Mouse (Mus musculus): ENCODE results near the gene Akap17b. TPM values are rescaled to one million over a fixed set of nuclear protein-coding genes. Genes with fewer than 3 reads are reported as not detected.
A peak's percentile ranks its signal among the peaks of the same experiment; 100 is the strongest.

Gene Akap17b
- polyA plus RNA-seq, 1 experiment from 2014 or later = 5.8 TPM

DNA sequence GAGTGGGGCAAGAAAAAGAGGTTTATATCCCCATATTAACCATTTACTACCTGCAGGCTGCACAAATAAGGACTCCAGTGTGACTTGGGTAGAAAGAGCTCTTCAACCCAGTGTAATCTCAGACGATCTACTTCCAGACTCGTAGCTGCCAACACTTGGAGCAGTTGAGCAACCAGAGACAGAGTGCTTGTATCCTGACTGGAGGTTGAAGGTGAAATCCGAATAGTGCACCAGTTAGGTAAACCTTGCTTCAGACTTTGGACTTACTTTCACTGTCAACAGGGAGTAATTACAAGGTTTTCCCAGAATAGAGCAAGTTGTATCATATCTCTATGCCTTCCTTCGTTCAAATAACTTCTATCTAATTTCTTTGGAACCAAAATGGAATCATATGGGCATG is 53.7 kb downstream of the Akap17b start:
- no peak for ATAC-seq
- H3K27ac ChIP-seq (ENCODE audit: low read depth, low read length) = no peak overlapping the region
- H3K27me3 ChIP-seq (replicated peaks; ENCODE audit: control insufficient read depth, insufficient read depth, low read length) = no peaks in the 10 kb centered on the region
- 83% methylated on average over 4 of the region's 4 CpGs for WGBS
- H3K36me3 ChIP-seq (ENCODE audit: control insufficient read depth, insufficient read depth, low read length) = no peaks in the 10 kb centered on the region
- no peak overlapping the region for H3K9ac ChIP-seq (ENCODE audit: low read depth, low read length)
- H3K4me2 ChIP-seq (ENCODE audit: low read length) = no peak overlapping the region
- H3K9me3 ChIP-seq (ENCODE audit: control insufficient read depth, low read length) = no peaks in the 10 kb centered on the region
- H3K4me3 ChIP-seq (ENCODE audit: low read length) = no peak overlapping the region
- H3K4me1 ChIP-seq (ENCODE audit: control insufficient read depth, insufficient read depth, low read depth, low read length) = 0 out of 2 replicates have a peak, but pooled peaks cover 4% of the 10 kb centered on the region

DNA sequence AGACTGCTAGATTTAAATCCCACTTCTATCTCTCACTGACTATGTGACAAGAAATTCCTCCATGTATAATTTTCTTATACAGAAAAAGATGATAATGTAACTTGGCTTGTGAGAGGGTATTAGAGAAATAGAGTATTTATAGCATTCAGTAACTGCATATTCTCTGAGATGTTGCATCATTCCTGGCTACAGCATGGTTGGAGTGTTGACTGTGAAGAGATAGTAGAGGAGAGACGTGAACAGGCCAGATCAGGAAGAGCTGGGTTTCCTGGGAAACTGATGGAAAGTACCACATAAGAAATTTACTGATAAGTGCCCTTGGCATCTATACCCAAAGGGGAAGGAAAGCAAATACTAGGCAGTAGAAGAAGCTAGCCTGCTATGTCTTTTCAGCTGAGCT is 54.1 kb downstream of the Akap17b start:
- H3K4me3 ChIP-seq (ENCODE audit: low read length) = no peak overlapping the region
- no peak overlapping the region for H3K27ac ChIP-seq (ENCODE audit: low read depth, low read length)
- H3K4me2 ChIP-seq (ENCODE audit: low read length) = no peak overlapping the region
- H3K9me3 ChIP-seq (ENCODE audit: control insufficient read depth, low read length) = no peaks in the 10 kb centered on the region
- WGBS = 70% methylated on average over 1 of the region's 1 CpGs
- no peak overlapping the region for H3K9ac ChIP-seq (ENCODE audit: low read depth, low read length)
- no peak for ATAC-seq
- no peaks in the 10 kb centered on the region for H3K36me3 ChIP-seq (ENCODE audit: control insufficient read depth, insufficient read depth, low read length)
- H3K4me1 ChIP-seq (ENCODE audit: control insufficient read depth, insufficient read depth, low read depth, low read length) = 0 out of 2 replicates have a peak, but pooled peaks cover 4% of the 10 kb centered on the region
- H3K27me3 ChIP-seq (replicated peaks; ENCODE audit: control insufficient read depth, insufficient read depth, low read length) = no peaks in the 10 kb centered on the region

DNA sequence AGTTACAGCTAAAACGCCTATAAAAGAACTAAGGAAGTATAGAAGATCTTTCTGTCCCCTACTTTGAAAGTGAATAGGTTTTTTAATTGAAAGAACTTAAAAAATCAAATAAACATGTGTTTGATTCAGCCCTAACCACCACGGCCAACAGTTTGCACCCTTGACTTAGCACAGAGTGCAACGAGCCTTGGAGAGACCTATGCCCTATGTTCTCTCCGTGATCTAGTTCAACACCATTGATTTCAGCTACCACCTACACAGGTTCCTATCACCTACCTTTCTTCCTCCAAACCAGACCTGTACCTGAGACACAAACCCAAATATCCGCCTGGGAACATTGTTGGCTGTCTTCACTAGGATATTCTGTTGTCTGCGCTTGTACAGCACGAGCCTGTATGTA is 54.9 kb downstream of the Akap17b start:
- WGBS = 86% methylated on average over 7 of the region's 7 CpGs
- 0 out of 2 replicates have a peak, but pooled peaks cover 4% of the 10 kb centered on the region for H3K4me1 ChIP-seq (ENCODE audit: control insufficient read depth, insufficient read depth, low read depth, low read length)
- no peak overlapping the region for H3K4me3 ChIP-seq (ENCODE audit: low read length)
- H3K27me3 ChIP-seq (replicated peaks; ENCODE audit: control insufficient read depth, insufficient read depth, low read length) = no peaks in the 10 kb centered on the region
- H3K9me3 ChIP-seq (ENCODE audit: control insufficient read depth, low read length) = no peaks in the 10 kb centered on the region
- no peak overlapping the region for H3K4me2 ChIP-seq (ENCODE audit: low read length)
- H3K27ac ChIP-seq (ENCODE audit: low read depth, low read length) = no peak overlapping the region
- no peaks in the 10 kb centered on the region for H3K36me3 ChIP-seq (ENCODE audit: control insufficient read depth, insufficient read depth, low read length)
- no peak for ATAC-seq
- H3K9ac ChIP-seq (ENCODE audit: low read depth, low read length) = no peak overlapping the region

DNA sequence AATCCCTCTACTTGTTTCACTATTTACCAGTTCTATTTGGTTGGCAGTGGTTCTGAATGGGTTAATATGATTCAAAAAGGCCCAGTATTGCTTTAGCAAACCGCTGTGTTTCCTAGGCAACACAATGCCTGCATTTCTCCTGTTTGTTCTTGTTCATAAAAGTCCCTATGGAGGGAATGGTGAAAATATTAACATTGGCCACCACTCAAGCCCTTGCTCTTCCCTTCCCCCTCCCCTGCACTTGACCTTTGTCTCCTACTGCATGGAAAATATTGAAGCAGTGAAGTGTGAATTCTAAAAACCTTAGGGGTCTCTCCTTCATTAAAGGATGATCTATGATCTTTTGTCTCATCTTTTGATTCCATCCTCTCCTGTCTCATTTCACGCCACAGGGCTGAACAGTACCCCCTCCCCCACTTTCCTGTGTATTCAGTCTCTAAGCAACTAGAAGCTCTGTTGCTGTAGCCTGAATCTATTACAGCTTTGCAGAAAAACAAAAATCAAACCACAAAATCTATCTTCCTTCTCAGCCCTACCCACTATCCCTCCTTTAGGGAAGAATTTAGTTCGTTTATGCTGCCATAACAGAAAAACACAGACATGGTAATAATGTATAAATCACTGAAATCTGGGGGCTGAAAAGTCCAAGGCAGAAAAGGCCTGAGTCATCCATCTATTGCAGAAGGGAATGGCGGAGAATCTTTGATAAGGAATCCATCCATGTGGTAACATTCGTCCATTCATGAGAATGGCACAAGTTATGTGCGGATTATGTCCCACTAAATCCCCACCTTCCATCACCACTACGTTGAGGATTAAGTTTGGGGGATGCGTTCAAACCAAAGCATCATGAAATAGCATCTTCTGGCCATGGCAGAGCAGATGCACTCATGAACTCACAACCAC is 57.6 kb downstream of the Akap17b start:
- Histone ChIP-seq H3K36me3 (ENCODE audit: control insufficient read depth, insufficient read depth, low read length) (no peaks in the 10 kb centered on the region), H3K4me1 (ENCODE audit: control insufficient read depth, insufficient read depth, low read depth, low read length) (0 out of 2 replicates have a peak, but pooled peaks cover 4% of the 10 kb centered on the region), H3K9me3 (ENCODE audit: control insufficient read depth, low read length) (no peaks in the 10 kb centered on the region), H3K27ac (ENCODE audit: low read depth, low read length) (peak overlapping the region; percentile 76), H3K4me3 (ENCODE audit: low read length) (no peak overlapping the region), H3K4me2 (ENCODE audit: low read length) (peak overlapping the region; percentile 23; the same call in 1 of the 2 replicates), H3K9ac (ENCODE audit: low read depth, low read length) (no peak overlapping the region), H3K27me3 (replicated peaks; ENCODE audit: control insufficient read depth, insufficient read depth, low read length) (no peaks in the 10 kb centered on the region)
- peak; percentile 96 for ATAC-seq
- WGBS = 46% methylated on average over 8 of the region's 8 CpGs

DNA sequence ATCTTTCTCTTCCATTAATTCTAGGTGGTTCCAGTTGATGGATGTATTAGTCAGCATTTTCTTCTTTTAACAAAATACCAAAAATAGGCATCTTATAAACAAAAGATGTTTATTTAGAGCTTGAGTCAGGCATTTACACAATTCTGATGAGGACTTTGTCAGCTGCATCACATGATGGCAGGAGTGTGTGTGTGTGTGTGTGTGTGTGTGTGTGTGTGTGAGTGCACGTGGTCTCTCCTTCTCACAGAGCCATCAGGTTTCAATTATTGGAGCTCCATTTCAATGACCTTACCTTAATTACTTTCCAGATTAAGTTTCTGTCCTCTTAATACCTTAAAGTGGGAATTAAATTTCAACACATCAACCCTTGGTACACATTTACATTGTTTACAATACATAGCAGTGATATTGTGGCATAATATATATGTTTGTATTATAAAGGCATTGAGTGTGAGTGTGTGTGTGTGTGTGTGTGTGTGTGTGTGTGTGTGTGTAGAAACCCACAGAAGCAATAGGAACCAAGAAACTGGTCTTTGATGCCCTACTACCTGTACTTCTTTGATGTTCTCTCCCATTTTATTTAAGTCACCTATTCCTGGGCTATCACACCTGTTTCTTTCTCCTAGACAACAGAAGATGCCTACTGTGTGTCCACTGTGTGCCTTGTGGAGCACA is 58.4 kb downstream of the Akap17b start:
- no peak overlapping the region for H3K4me3 ChIP-seq (ENCODE audit: low read length)
- no peaks in the 10 kb centered on the region for H3K9me3 ChIP-seq (ENCODE audit: control insufficient read depth, low read length)
- no peaks in the 10 kb centered on the region for H3K36me3 ChIP-seq (ENCODE audit: control insufficient read depth, insufficient read depth, low read length)
- no peaks in the 10 kb centered on the region for H3K27me3 ChIP-seq (replicated peaks; ENCODE audit: control insufficient read depth, insufficient read depth, low read length)
- WGBS = 23% methylated on average over 1 of the region's 1 CpGs
- peak overlapping the region; percentile 76; the same call in 1 of the 2 replicates for H3K27ac ChIP-seq (ENCODE audit: low read depth, low read length)
- H3K4me1 ChIP-seq (ENCODE audit: control insufficient read depth, insufficient read depth, low read depth, low read length) = 0 out of 2 replicates have a peak, but pooled peaks cover 4% of the 10 kb centered on the region
- H3K9ac ChIP-seq (ENCODE audit: low read depth, low read length) = no peak overlapping the region
- no peak; the same call in none of the 2 replicates for ATAC-seq
- H3K4me2 ChIP-seq (ENCODE audit: low read length) = peak overlapping the region; percentile 23; the same call in 1 of the 2 replicates

DNA sequence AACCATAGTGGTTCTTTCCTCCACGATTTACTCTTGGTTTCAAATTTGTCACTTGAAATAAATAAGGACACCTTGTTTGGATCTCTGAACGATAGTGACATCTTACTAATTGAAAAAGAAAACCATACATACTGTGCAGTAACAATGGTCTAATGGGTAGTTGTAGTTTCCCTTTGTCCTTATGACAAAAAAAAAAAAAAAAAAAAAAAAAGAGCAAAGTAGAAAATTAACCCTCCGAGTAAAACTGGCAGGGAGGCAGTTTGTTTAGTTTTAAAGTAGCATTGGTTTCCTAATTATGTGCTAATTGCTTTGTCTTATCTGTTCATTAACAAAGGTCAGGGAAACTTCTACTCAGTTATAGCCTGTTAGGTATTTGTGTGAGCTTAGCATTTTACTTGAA is 83.1 kb downstream of the Akap17b start:
- Histone ChIP-seq H3K9ac (ENCODE audit: low read depth, low read length) (no peak overlapping the region), H3K4me2 (ENCODE audit: low read length) (peak overlapping the region; percentile 28), H3K36me3 (ENCODE audit: control insufficient read depth, insufficient read depth, low read length) (no peaks in the 10 kb centered on the region), H3K27ac (ENCODE audit: low read depth, low read length) (no peak overlapping the region), H3K4me1 (ENCODE audit: control insufficient read depth, insufficient read depth, low read depth, low read length) (no peaks in the 10 kb centered on the region), H3K27me3 (replicated peaks; ENCODE audit: control insufficient read depth, insufficient read depth, low read length) (no peaks in the 10 kb centered on the region), H3K4me3 (ENCODE audit: low read length) (no peak overlapping the region), H3K9me3 (ENCODE audit: control insufficient read depth, low read length) (no peaks in the 10 kb centered on the region)
- ATAC-seq = no peak
- WGBS = 24% methylated on average over 3 of the region's 3 CpGs

DNA sequence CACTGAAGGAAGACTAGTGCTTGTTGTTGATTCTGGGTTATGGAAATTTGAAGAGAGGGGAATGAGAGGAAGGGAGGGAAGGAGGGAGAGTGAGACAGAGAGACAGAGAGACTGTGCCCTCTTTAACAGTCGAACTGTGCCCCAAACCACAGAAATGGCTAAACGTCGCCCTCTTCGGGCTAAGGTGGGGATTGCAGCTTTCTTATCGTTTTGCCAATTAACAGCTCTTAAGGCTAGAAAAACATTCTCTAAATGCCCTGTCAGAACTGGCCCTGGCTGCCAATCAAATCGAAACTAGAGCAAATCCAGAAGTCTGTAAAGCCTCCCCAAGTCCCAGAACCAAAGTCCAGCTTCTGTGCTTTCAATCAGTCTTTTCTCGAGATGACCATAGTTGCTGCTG is 83.5 kb downstream of the Akap17b start:
- H3K9ac ChIP-seq (ENCODE audit: low read depth, low read length) = no peak overlapping the region
- no peaks in the 10 kb centered on the region for H3K4me1 ChIP-seq (ENCODE audit: control insufficient read depth, insufficient read depth, low read depth, low read length)
- no peak overlapping the region for H3K4me3 ChIP-seq (ENCODE audit: low read length)
- H3K27ac ChIP-seq (ENCODE audit: low read depth, low read length) = no peak overlapping the region
- H3K36me3 ChIP-seq (ENCODE audit: control insufficient read depth, insufficient read depth, low read length) = no peaks in the 10 kb centered on the region
- peak overlapping the region; percentile 28 for H3K4me2 ChIP-seq (ENCODE audit: low read length)
- no peak for ATAC-seq
- H3K27me3 ChIP-seq (replicated peaks; ENCODE audit: control insufficient read depth, insufficient read depth, low read length) = no peaks in the 10 kb centered on the region
- WGBS = 16% methylated on average over 7 of the region's 7 CpGs
- H3K9me3 ChIP-seq (ENCODE audit: control insufficient read depth, low read length) = no peaks in the 10 kb centered on the region

DNA sequence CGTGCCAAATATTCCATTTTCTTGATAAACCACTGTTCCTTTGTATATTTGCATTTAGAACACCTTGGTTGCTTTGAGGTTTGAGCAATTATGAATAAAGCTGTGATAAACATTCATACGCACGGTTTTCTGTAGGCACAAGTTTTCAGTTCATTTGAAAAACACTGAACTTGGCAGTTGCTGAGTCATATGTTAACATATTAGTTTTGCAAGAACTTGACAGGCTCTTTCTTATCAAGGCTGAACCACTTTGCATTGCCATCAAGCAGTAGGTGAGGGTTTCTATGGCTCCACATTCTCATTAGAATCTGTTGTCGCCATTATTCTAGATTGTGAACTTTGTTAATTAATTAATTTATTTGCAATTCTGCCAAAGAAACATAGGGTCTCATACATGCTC is 85.0 kb downstream of the Akap17b start:
- no peak overlapping the region for H3K4me2 ChIP-seq (ENCODE audit: low read length)
- no peak for ATAC-seq
- WGBS = 78% methylated on average over 4 of the region's 4 CpGs
- no peak overlapping the region for H3K27ac ChIP-seq (ENCODE audit: low read depth, low read length)
- no peaks in the 10 kb centered on the region for H3K4me1 ChIP-seq (ENCODE audit: control insufficient read depth, insufficient read depth, low read depth, low read length)
- H3K9me3 ChIP-seq (ENCODE audit: control insufficient read depth, low read length) = no peaks in the 10 kb centered on the region
- no peak overlapping the region for H3K4me3 ChIP-seq (ENCODE audit: low read length)
- no peaks in the 10 kb centered on the region for H3K36me3 ChIP-seq (ENCODE audit: control insufficient read depth, insufficient read depth, low read length)
- H3K9ac ChIP-seq (ENCODE audit: low read depth, low read length) = no peak overlapping the region
- no peaks in the 10 kb centered on the region for H3K27me3 ChIP-seq (replicated peaks; ENCODE audit: control insufficient read depth, insufficient read depth, low read length)

Measured in hindbrain, embryonic 16.5 days (tissue).